Mouse (Mus musculus) ES-E14 (cell line): ENCODE data around the gene Eif2b1. TPM values are rescaled to one million over a fixed set of nuclear protein-coding genes. Genes with fewer than 3 reads are reported as not detected.
A peak's percentile ranks its signal among the peaks of the same experiment; 100 is the strongest.
"Not testable (repeated sequence)": the region's sequence is repeated elsewhere in the genome, so short reads cannot be mapped to it uniquely, and the experiment has no call there.

Experiments used
- DNase-seq: peaks from one replicate; pipeline ENCODE4 v3.0.0-alpha.2; 2013; ENCODE audit warnings: low read depth, low spot score
- H3K27ac ChIP-seq: 2 replicates; pipeline ENCODE4 v1.5.1; 2012; ENCODE audit warnings: low read depth, mild to moderate bottlenecking, low read length, moderate library complexity, mixed read lengths; ENCODE audit not compliant: poor library complexity, insufficient read depth, severe bottlenecking
- H3K36me3 ChIP-seq: 2 replicates; pipeline ENCODE4 v1.6.1; 2012; ENCODE audit warnings: mild to moderate bottlenecking, low read length, moderate library complexity, mixed read lengths; ENCODE audit not compliant: control insufficient read depth, poor library complexity, insufficient read depth, severe bottlenecking
- H3K4me1 ChIP-seq, 2 experiments: fragments of 150-350 bp in 1 of 2; sonication (generic) in 1 of 2; 2 replicates each; pipeline ENCODE4 v1.6.1; 2012; ENCODE audit warnings: low read length in 2 of 2, mild to moderate bottlenecking in 1 of 2, mixed read lengths in 1 of 2; ENCODE audit not compliant: control insufficient read depth in 2 of 2, insufficient read depth in 2 of 2, poor library complexity in 1 of 2
- H3K4me3 ChIP-seq, 2 experiments: fragments of 150-350 bp in 1 of 2; sonication (generic) in 1 of 2; 2 replicates each; pipeline ENCODE4 v1.5.1; 2012; ENCODE audit warnings: low read length in 2 of 2, low read depth in 1 of 2, mild to moderate bottlenecking in 1 of 2, mixed read lengths in 1 of 2; ENCODE audit not compliant: insufficient read depth in 1 of 2, poor library complexity in 1 of 2, severe bottlenecking in 1 of 2
- H3K9ac ChIP-seq: 2 replicates; pipeline ENCODE4 v1.6.1; 2012; ENCODE audit warnings: low read depth, mild to moderate bottlenecking, low read length, mixed read lengths; ENCODE audit not compliant: poor library complexity, insufficient read depth, severe bottlenecking
- H3K9me3 ChIP-seq: fragments of 150-350 bp; sonication (generic); 2 replicates; pipeline ENCODE4 v1.6.1; 2012; ENCODE audit warnings: low read depth, mild to moderate bottlenecking, low read length; ENCODE audit not compliant: control insufficient read depth, insufficient read depth
- CHD2 ChIP-seq: IDR thresholded peaks from 2 replicates; pipeline ENCODE4 v1.6.1; 2014; ENCODE audit warnings: mild to moderate bottlenecking, low read depth, low read length, inconsistent platforms
- HCFC1 ChIP-seq: IDR thresholded peaks from 2 replicates; pipeline ENCODE4 v1.6.1; 2012; ENCODE audit warnings: low read length, inconsistent platforms, borderline replicate concordance; ENCODE audit not compliant: insufficient read depth
- MAFK ChIP-seq: IDR thresholded peaks from 2 replicates; pipeline ENCODE4 v1.6.1; 2014; ENCODE audit warnings: mild to moderate bottlenecking, low read depth, low read length, inconsistent platforms; ENCODE audit not compliant: insufficient read depth
- ZC3H11A ChIP-seq: IDR thresholded peaks from 2 replicates; pipeline ENCODE4 v1.6.1; 2012; ENCODE audit warnings: low read depth, mild to moderate bottlenecking, inconsistent platforms, low read length, borderline replicate concordance
- ZNF384 ChIP-seq: IDR thresholded peaks from 2 replicates; pipeline ENCODE4 v1.6.1; 2012; ENCODE audit warnings: low read depth, low read length, inconsistent platforms
- in situ Hi-C, 2 experiments: fragments of 600-800 bp; cut with MboI; formaldehyde crosslinking; loops; one replicate each; pipeline ENCODE4 v1.15.1; 2025; ENCODE audit warnings: low sequenced_read_pairs in 2 of 2, inconsistent platforms in 1 of 2; ENCODE audit not compliant: unreplicated experiment in 2 of 2
- total RNA-seq: library from RNA; depleted of rRNA; stranded (reverse); fragments of 300-350 nt; gene quantifications from 2 replicates; pipeline ENCODE4 v1.2.3, GENCODE M21; 2012

The Eif2b1 gene
- total RNA-seq, 1 experiment = 60.4 TPM

DNA sequence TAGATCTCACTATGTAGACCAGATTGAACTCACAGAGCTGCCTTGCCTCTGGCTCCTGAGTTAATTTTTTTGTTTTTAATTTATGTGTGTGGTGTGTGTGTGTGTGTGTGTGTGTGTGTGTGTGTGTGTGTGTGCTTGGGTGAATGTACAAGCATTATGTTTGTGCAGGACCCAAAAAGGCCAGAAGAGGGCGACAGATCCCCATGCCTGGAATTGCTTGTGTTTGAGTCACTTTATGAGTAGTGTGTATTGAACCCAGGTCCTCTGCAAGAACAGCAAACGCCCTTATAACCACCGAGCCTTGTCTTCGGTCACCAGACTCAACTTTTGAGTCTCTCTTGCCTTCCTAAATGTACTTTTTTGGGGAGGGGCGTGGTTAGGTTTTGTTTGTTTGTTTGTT, 23.4 kb upstream of the Eif2b1 start:
- Histone ChIP-seq H3K4me1 (peaks cover 0 to 3% of the 10 kb centered on the region in 2 experiments; a peak in 1 of 4 replicates), H3K36me3 (no peaks in the 10 kb centered on the region), H3K4me3 (no peak overlapping the region), H3K9me3 (no peaks in the 10 kb centered on the region), H3K9ac (no peak overlapping the region), H3K27ac (no peak overlapping the region)
- peak; percentile 78 for DNase-seq
- TF ChIP-seq HCFC1 (0 out of 2 replicates have a peak, but pooled peaks have one; percentile 41), CHD2 (no peak), ZC3H11A (no peak; the same call in 1 of the 2 replicates), MAFK (no peak)
- in situ Hi-C loops = no loop called here

DNA sequence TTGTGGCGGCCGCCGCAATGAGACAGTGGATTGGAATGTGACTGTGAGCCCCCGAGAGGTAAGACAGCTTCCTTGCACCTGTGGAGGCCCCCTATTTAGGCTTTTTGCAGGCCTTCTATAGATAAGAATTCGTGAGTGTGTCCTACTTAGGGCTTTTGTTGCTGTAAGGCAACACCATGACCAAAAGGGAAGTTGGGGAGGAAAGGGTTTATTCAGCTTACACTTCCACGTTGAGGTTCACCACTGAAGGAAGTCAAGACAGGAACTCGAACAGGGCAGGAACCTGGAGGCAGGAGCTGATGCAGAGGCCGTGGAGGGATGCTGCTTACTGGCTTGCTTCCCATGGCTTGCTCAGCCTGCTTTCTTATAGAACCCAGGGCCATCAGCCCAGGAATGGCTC, 20.8 kb upstream of the Eif2b1 start:
- H3K4me3 ChIP-seq, DNase-seq, H3K36me3 ChIP-seq, H3K27ac ChIP-seq, H3K9ac ChIP-seq, H3K4me1 ChIP-seq, in situ Hi-C loops, H3K9me3 ChIP-seq: not testable (repeated sequence)

GRCm38 (mm10) chr5:124598224-124599174, 19.6 kb upstream of the Eif2b1 start:
- in situ Hi-C loops = no loop called here
- TF ChIP-seq HCFC1 (no peak), MAFK (no peak), CHD2 (peak; percentile 67; the same call in 1 of the 2 replicates)
- H3K4me1 ChIP-seq = peaks cover 0 to 3% of the 10 kb centered on the region in 2 experiments; a peak in 1 of 4 replicates
- H3K36me3 ChIP-seq = peaks cover 7% of the 10 kb centered on the region; the same call in 1 of the 2 replicates
- H3K27ac ChIP-seq = no peak overlapping the region
- DNase-seq = peak; percentile 93
- H3K9me3 ChIP-seq = no peaks in the 10 kb centered on the region
- peak overlapping the region; percentile 85 for H3K9ac ChIP-seq
- H3K4me3 ChIP-seq = peak overlapping the region; percentile 69 to 91

GRCm38 (mm10) chr5:124592768-124593167, 13.8 kb upstream of the Eif2b1 start:
- TF ChIP-seq HCFC1 (no peak), MAFK (no peak), ZC3H11A (no peak), ZNF384 (no peak), CHD2 (no peak)
- peaks cover 22% of the 10 kb centered on the region for H3K36me3 ChIP-seq

More at GRCm38 (mm10) chr5:124592768-124593167, 13.8 kb upstream of the Eif2b1 start:
- no peak overlapping the region for H3K27ac ChIP-seq
- no peaks in the 10 kb centered on the region for H3K4me1 ChIP-seq
- no peak overlapping the region for H3K9ac ChIP-seq
- H3K9me3 ChIP-seq = no peaks in the 10 kb centered on the region
- DNase-seq = no peak
- in situ Hi-C loops = no loop called here
- H3K4me3 ChIP-seq = no peak overlapping the region
